Mouse (Mus musculus) MEL (cell line): ENCODE results near the gene Nek10. TPM values are rescaled to one million over a fixed set of nuclear protein-coding genes. Genes with fewer than 3 reads are reported as not detected.

Experiments
- DNase-seq: peaks from one replicate; pipeline ENCODE4 v3.0.0; 2011; ENCODE audit warnings: low read depth, low spot score
- H3K27ac ChIP-seq: 2 replicates; pipeline ENCODE4 v1.5.1; 2012; ENCODE audit warnings: low read depth, mild to moderate bottlenecking, control low read depth, low read length, moderate library complexity; ENCODE audit not compliant: control insufficient read depth
- H3K27me3 ChIP-seq, 2 experiments: fragments of 150-350 bp in 1 of 2; sonication (generic) in 1 of 2; 2 replicates each; pipeline ENCODE4 v1.6.1; 2012; ENCODE audit warnings: low read length in 2 of 2, mild to moderate bottlenecking in 2 of 2, improper control_type of control experiment in 1 of 2, moderate library complexity in 1 of 2; ENCODE audit not compliant: insufficient read depth in 2 of 2, control insufficient read depth in 1 of 2
- H3K36me3 ChIP-seq, 2 experiments: 2 replicates each; pipeline ENCODE4 v1.6.1; 2012 to 2014; ENCODE audit warnings: low read length in 2 of 2, improper control_type of control experiment in 1 of 2, inconsistent platforms in 1 of 2, mild to moderate bottlenecking in 1 of 2; ENCODE audit not compliant: insufficient read depth in 2 of 2, control insufficient read depth in 1 of 2
- H3K4me1 ChIP-seq, 2 experiments: fragments of 150-350 bp in 1 of 2; sonication (generic) in 1 of 2; 2 replicates each; pipeline ENCODE4 v1.6.1; 2012; ENCODE audit warnings: low read length in 2 of 2, improper control_type of control experiment in 1 of 2, mild to moderate bottlenecking in 1 of 2; ENCODE audit not compliant: insufficient read depth in 2 of 2, control insufficient read depth in 1 of 2
- H3K4me3 ChIP-seq, 2 experiments: fragments of 150-350 bp in 1 of 2; sonication (generic) in 1 of 2; 2 replicates each; pipeline ENCODE4 v1.5.1; 2012; ENCODE audit warnings: low read depth in 2 of 2, low read length in 2 of 2, mild to moderate bottlenecking in 2 of 2, moderate library complexity in 2 of 2, control low read depth in 1 of 2, improper control_type of control experiment in 1 of 2; ENCODE audit not compliant: control insufficient read depth in 1 of 2, insufficient read depth in 1 of 2
- H3K79me2 ChIP-seq: 2 replicates; pipeline ENCODE4 v1.6.1; 2012; ENCODE audit warnings: mild to moderate bottlenecking, low read length, moderate library complexity; ENCODE audit not compliant: control insufficient read depth, poor library complexity, insufficient read depth
- H3K9ac ChIP-seq: 2 replicates; pipeline ENCODE4 v1.6.1; 2012; ENCODE audit warnings: low read depth, mild to moderate bottlenecking, control low read depth, low read length, moderate library complexity; ENCODE audit not compliant: control insufficient read depth, poor library complexity, severe bottlenecking
- H3K9me3 ChIP-seq: fragments of 150-350 bp; sonication (generic); replicated peaks from 2 replicates; pipeline ENCODE4 v1.6.1; 2012; ENCODE audit warnings: mild to moderate bottlenecking, low read length, improper control_type of control experiment, moderate library complexity; ENCODE audit not compliant: insufficient read depth
- CHD1 ChIP-seq: IDR thresholded peaks from 2 replicates; pipeline ENCODE4 v1.6.1; 2012; ENCODE audit warnings: low read depth, mild to moderate bottlenecking, inconsistent platforms, low read length, improper control_type of control experiment
- E2F4 ChIP-seq: IDR thresholded peaks from 2 replicates; pipeline ENCODE4 v1.6.1; 2011; ENCODE audit warnings: low read depth, low read length, improper control_type of control experiment, borderline replicate concordance
- ELF1 ChIP-seq: IDR thresholded peaks from 2 replicates; pipeline ENCODE4 v1.6.1; 2014; ENCODE audit warnings: low read depth, mild to moderate bottlenecking, inconsistent platforms, low read length, improper control_type of control experiment, moderate library complexity
- EP300 ChIP-seq, 2 experiments: IDR thresholded peaks; 2 replicates each; pipeline ENCODE4 v1.6.1; 2011; ENCODE audit warnings: improper control_type of control experiment in 2 of 2, low read length in 2 of 2, low read depth in 1 of 2, mild to moderate bottlenecking in 1 of 2
- GABPA ChIP-seq: IDR thresholded peaks from 2 replicates; pipeline ENCODE4 v1.6.1; 2012; ENCODE audit warnings: low read depth, mild to moderate bottlenecking, inconsistent platforms, low read length, improper control_type of control experiment, moderate library complexity
- HCFC1 ChIP-seq: IDR thresholded peaks from 2 replicates; pipeline ENCODE4 v1.6.1; 2012; ENCODE audit warnings: low read depth, mild to moderate bottlenecking, inconsistent platforms, low read length, improper control_type of control experiment, moderate library complexity
- JUND ChIP-seq: IDR thresholded peaks from 2 replicates; pipeline ENCODE4 v1.6.1; 2011; ENCODE audit warnings: low read depth, mild to moderate bottlenecking, improper control_type of control experiment, low read length
- MAX ChIP-seq: IDR thresholded peaks from 2 replicates; pipeline ENCODE4 v1.6.1; 2011; ENCODE audit warnings: low read length, improper control_type of control experiment
- MAZ ChIP-seq: IDR thresholded peaks from 2 replicates; pipeline ENCODE4 v1.6.1; 2012; ENCODE audit warnings: low read depth, mild to moderate bottlenecking, inconsistent platforms, low read length, improper control_type of control experiment
- MEF2A ChIP-seq: IDR thresholded peaks from 2 replicates; pipeline ENCODE4 v1.6.1; 2014; ENCODE audit warnings: low read depth, mild to moderate bottlenecking, inconsistent platforms, low read length, improper control_type of control experiment; ENCODE audit not compliant: poor library complexity, insufficient replicate concordance, severe bottlenecking; ENCODE audit errors: extremely low read depth
- MXI1 ChIP-seq: IDR thresholded peaks from 2 replicates; pipeline ENCODE4 v1.6.1; 2011; ENCODE audit warnings: mild to moderate bottlenecking, low read depth, low read length, improper control_type of control experiment
- MYC ChIP-seq: IDR thresholded peaks from 2 replicates; pipeline ENCODE4 v1.6.1; 2011; ENCODE audit warnings: low read depth, mild to moderate bottlenecking, low read length, improper control_type of control experiment, moderate library complexity
- NRF1 ChIP-seq: IDR thresholded peaks from 2 replicates; pipeline ENCODE4 v1.6.1; 2014; ENCODE audit warnings: low read depth, mild to moderate bottlenecking, inconsistent platforms, low read length, improper control_type of control experiment, moderate library complexity; ENCODE audit not compliant: poor library complexity, insufficient read depth, severe bottlenecking
- POLR2AphosphoS2 ChIP-seq: IDR thresholded peaks from 2 replicates; pipeline ENCODE4 v1.6.1; 2011; ENCODE audit warnings: low read length, improper control_type of control experiment
- POLR2AphosphoS5 ChIP-seq: IDR thresholded peaks from 2 replicates; pipeline ENCODE4 v1.6.1; 2012; ENCODE audit warnings: low read depth, borderline replicate concordance, mild to moderate bottlenecking, inconsistent platforms, low read length, moderate library complexity, mixed read lengths
- RCOR1 ChIP-seq: IDR thresholded peaks from 2 replicates; pipeline ENCODE4 v1.6.1; 2012; ENCODE audit warnings: low read depth, mild to moderate bottlenecking, inconsistent platforms, low read length, improper control_type of control experiment
- SMC3 ChIP-seq: IDR thresholded peaks from 2 replicates; pipeline ENCODE4 v1.6.1; 2011; ENCODE audit warnings: low read depth, low read length, improper control_type of control experiment
- TBP ChIP-seq: IDR thresholded peaks from 2 replicates; pipeline ENCODE4 v1.8.0; 2011; ENCODE audit warnings: low read depth, low read length, improper control_type of control experiment
- USF2 ChIP-seq, 2 experiments: IDR thresholded peaks; 2 replicates each; pipeline ENCODE4 v1.6.1; 2011 to 2012; ENCODE audit warnings: improper control_type of control experiment in 2 of 2, low read length in 2 of 2, borderline replicate concordance in 1 of 2, inconsistent platforms in 1 of 2, low read depth in 1 of 2, mild to moderate bottlenecking in 1 of 2; ENCODE audit not compliant: insufficient read depth in 1 of 2
- ZMIZ1 ChIP-seq: IDR thresholded peaks from 2 replicates; pipeline ENCODE4 v1.6.1; 2012; ENCODE audit warnings: low read depth, mild to moderate bottlenecking, inconsistent platforms, low read length, improper control_type of control experiment, moderate library complexity
- ZNF384 ChIP-seq: IDR thresholded peaks from 2 replicates; pipeline ENCODE4 v1.6.1; 2012; ENCODE audit warnings: low read depth, mild to moderate bottlenecking, inconsistent platforms, low read length, improper control_type of control experiment
- polyA plus RNA-seq, 2 experiments: library from polyadenylated mRNA; stranded (reverse) in 1 of 2; unstranded in 1 of 2; fragments of >175 nt in 1 of 2; fragments of >200 nt in 1 of 2; gene quantifications; 2 replicates each; pipeline versions ENCODE4 v1.2.1 to v1.2.4; 2012; ENCODE audit warnings: low replicate concordance in 2 of 2, low read depth in 1 of 2; ENCODE audit not compliant: insufficient read length in 2 of 2, insufficient read depth in 1 of 2, missing spikeins in 1 of 2
- total RNA-seq: library from RNA; depleted of rRNA; stranded (reverse); fragments of 300-350 nt; gene quantifications from 2 replicates; pipeline ENCODE4 v1.2.3, GENCODE M21; 2012

Gene Nek10
- total and polyA plus RNA-seq, 3 experiments = not detected

DNA sequence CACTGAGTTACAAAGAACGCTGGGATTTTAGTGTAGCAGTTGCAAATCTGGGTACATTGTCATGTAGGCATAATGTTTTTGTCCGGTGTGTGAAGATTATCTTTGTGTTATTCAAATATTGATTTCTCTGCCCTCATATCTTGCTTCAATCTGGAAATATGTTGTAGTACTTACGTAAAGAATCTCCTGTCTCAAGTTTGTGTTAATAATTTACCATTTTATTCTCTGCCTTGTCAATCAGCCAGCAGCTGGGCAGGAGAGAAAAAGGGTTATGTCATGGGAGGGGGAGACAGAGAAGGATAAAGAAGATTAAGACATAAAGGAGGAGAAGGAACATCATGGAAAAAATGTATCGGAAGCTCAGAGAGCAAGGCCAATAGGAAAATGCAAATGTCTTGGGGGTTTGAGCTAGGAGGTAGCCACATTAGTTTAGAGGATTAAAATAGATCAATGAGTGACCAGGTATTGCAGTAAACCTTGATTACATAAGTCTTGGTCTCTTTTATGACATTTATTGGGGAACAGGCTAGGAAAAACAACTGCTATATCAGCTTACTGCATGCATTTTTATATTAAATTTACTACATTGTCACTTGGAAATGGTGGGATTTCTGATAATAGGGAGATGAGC lies 13.3 kb upstream of the Nek10 start:
- DNase-seq = no peak
- Histone ChIP-seq H3K36me3 (peaks cover 6 to 7% of the 10 kb centered on the region in 2 experiments), H3K79me2 (no peaks in the 10 kb centered on the region), H3K27me3 (no peaks in the 10 kb centered on the region), H3K4me1 (no peaks in the 10 kb centered on the region; a peak in 1 of 4 replicates), H3K9me3 (no peaks in the 10 kb centered on the region), H3K27ac (no peak overlapping the region), H3K9ac (no peak overlapping the region), H3K4me3 (no peak overlapping the region)
- no peak for TF ChIP-seq MXI1
- TF ChIP-seq SMC3 = no peak
- no peak for TF ChIP-seq POLR2AphosphoS5
- no peak for TF ChIP-seq POLR2AphosphoS2
- TF ChIP-seq MEF2A = no peak
- TF ChIP-seq CHD1 = no peak
- TF ChIP-seq ZNF384 = no peak
- TF ChIP-seq JUND = no peak
- no peak for TF ChIP-seq TBP
- no peak for TF ChIP-seq RCOR1
- no peak for TF ChIP-seq MAX
- TF ChIP-seq NRF1 = no peak
- TF ChIP-seq ELF1 = no peak
- no peak for TF ChIP-seq MYC
- no peak for TF ChIP-seq EP300 (IDR thresholded peaks at IDR 0.05; ENCODE audit: low read depth in 1 of 2, low read length in 2 of 2)
- no peak for TF ChIP-seq HCFC1
- no peak for TF ChIP-seq E2F4
- TF ChIP-seq USF2 (IDR thresholded peaks at IDR 0.05; ENCODE audit: borderline replicate concordance in 1 of 2, insufficient read depth in 1 of 2, low read depth in 1 of 2, low read length in 2 of 2) = no peak
- TF ChIP-seq ZMIZ1 = no peak

GRCm38 (mm10) chr14:14799861-14800260 lies 3.4 kb upstream of the Nek10 start:
- no peak for DNase-seq
- H3K27me3 ChIP-seq = no peaks in the 10 kb centered on the region
- no peak for TF ChIP-seq NRF1
- TF ChIP-seq ZNF384 = no peak
- no peak for TF ChIP-seq MAZ
- TF ChIP-seq GABPA = no peak
- no peak for TF ChIP-seq RCOR1
- no peak for TF ChIP-seq E2F4
- no peak for TF ChIP-seq EP300 (IDR thresholded peaks at IDR 0.05; ENCODE audit: low read depth in 1 of 2, low read length in 2 of 2)
- no peaks in the 10 kb centered on the region for H3K79me2 ChIP-seq
- no peaks in the 10 kb centered on the region for H3K4me1 ChIP-seq
- H3K27ac ChIP-seq = no peak overlapping the region
- no peaks in the 10 kb centered on the region for H3K9me3 ChIP-seq
- H3K9ac ChIP-seq = no peak overlapping the region
- H3K36me3 ChIP-seq = no peaks in the 10 kb centered on the region; a peak in 1 of 4 replicates
- H3K4me3 ChIP-seq = no peak overlapping the region
